Mouse (Mus musculus): ENCODE data around the gene Rnf207.
A peak's percentile ranks its signal among the peaks of the same experiment; 100 is the strongest.

Rnf207 gene

DNA sequence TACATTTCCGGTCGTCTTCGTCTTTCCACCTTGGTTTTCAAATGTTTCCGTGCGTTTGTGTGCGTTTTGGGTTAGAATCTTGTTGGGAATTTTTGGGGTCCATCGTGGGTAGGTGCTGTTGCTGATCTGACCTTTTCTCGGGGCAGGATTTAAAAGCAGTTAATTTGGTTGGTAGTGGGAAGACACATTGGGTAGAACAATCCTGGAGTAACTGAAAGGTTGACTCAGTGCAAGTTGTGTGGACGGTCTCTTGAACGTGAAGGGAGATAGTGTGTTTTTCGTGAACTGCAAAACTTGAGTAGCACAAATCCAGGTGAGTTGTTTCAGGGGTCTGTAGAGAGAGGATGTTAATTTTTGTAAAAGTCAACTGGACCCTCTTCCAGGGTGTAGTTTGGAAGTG, 7.8 kb upstream of the Rnf207 start:
- DNase-seq = no peak

DNA sequence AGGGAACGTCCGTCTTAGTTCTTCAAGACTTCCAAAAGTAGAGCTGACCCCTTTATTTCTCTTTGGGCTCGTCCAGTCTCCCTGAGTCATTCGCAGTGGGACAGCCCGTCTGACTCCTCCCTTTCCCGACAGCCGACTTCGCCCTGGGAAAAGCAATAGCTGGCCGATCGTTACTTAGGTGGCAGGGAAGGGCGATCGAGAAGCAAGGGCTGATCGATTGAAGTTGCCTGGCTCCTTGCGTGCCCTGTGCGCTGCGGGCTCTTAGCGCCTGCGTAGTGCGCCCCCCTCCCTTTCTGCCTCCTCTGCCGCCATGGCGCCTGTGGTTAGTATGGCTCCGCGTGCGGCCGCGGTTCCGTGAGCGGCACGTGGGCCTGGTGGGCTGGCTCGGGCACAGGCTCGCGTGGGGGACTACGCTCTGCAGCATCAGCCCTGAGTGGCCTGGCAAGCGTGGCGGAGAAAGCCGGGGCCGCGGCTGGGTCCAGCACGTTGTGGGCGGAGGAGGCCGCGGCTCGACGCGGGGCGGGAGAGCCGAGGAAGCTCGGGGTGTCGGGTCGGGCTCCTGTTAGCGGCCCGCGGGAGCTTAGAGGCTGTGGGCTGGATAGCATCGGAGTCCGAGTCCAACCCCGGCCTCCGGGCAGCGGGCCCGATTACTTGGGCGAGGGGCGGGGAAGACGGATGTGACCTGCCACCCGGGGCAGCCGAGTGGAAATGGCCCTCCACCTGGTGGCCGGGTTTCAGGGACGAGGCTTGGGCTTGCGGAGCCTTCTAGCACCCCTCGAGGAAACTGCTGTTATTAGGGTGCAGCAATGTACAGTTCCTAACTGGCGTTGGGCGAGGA, 7.0 kb upstream of the Rnf207 start, which contains the start of gene Rpl22:
Gene Rpl22 (plus strand): TSS at position 169 of the 838 bp plus-strand sequence.
- DNase-seq = peak; percentile 91

DNA sequence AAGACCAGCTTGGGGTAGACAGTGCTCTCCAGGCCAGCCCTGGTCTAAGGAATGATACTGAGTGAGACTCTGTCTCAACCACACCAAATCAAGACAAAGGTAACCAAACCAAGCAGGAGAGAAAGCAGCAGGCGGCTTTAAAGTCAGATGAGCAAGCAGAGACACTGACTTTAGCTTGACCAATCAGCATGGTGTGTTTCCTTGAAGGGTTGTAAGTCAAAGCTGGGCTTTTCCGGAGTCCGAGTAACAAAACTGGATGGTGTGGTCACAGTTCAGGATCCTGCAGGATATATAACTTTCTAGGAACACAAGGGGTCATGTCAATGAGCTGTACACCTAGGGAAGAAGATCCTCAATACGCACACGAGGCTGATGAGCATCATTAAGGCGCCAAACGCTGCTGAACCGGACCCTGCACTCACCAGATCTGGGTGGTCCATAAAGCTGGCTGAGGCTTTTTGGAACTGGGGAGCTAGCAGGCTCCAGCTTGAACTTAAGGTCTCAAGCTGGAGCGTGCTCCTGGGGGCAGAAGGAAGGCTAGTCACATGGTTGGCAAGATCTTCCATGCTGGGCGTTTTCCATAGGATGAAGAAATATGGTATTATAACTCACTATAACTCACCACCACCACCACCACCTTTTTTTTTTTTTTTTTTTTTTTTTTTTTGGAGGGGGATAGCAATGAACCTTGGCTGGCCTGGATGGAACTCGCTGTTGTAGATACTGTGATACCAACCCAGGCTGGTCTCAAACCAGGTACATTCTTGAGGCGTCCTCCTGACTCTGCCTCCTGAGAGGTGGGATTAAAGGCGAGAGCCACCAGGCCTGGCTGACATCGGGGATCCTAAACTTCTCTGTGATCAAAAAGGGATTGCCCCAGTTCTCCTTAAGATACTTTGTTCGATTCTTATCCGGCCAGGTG, 6.1 kb upstream of the Rnf207 start:
- no peak for DNase-seq

DNA sequence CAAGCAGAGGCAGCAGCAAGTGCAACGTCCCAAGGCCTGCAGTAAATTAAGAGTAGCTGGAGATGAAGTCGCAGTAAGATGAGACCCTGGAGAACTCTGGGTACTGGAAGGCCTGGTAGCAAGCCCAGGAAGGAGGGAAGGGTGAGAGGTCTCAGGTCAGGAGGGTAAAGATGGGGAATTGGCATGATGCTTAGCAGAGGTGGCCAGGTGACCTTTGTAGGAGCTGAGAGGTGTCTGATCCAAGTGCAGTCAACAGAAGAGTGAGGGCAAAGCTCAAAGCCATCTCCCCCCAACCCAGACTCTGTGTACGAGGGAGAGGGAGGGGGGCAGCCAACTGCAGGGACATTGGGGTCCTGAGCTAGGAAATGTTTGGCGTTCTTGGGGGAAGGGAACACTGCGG, 2.7 kb upstream of the Rnf207 start:
- no peak for DNase-seq

DNA sequence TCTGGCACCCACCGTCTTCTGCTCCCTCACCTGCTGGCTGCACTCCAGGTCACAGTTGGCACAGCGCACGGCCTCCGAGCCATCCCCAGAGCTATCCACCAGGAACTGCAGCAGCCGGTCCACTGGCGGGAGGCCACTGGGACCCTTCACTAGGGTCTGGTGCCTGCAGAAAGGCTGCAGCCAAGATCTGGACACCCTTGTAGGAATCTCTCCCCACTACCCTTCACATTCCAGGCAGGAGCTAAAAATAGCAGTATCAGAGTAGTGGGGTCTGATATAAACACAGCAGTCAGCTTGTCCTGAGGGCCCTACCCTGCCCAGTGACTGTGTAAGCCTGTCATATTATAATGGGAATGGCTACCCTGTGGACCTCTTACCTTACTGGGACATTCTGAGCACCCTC, 1.2 kb downstream of the Rnf207 start:
- no peak for DNase-seq

DNA sequence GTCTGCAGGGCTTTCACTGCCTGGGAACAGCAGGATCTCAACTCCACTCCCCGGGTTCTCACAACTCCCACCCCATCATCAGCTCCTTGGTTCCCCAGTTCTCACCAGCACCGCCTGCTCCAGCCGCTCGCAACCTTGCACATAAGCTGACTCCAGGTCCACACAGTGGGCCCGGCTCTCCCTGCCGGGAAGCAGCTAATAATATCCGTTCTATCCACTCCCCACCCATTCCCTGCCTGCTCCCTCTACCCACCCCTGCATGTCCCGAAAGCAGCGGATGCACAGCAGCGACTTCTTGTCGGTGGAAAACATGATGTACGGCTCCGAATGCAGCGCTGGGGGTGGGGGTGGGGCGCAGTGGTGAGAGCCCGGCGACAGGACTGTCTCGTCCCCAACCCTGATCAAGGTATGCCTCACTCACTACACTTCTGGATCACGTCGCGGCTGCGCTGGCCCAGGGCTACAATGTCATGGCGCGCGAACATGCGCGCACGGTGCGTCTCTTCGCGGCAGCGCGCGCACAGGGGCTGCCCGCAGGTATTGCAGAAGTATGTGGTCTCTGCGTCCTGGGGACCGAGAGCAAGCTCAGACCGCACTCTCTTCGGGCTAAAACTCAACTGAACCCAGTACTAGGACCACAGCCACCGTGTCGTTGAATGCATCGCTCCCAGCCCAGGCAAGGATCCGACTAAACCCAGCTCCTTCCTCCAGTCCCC, 3.1 kb downstream of the Rnf207 start:
- DNase-seq = no peak

DNA sequence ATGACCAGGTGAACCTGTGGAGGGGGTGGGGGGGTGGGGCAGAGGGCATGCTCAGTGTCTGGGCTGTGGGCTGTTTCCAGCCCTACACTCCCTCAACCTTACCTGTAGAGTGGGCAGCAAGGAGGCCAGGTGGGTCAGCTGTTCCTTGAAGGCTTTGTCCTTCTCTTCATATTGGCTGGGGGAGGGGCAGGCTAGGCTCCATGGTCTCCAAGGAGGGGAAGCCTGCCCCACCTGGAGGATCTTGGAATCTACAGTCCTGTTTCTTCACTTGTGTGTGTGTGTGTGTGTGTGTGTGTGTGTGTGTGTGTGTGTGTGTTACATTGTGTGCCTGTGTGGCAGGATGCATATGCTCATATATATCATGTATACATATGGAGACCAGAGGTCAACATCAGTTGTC, 4.9 kb downstream of the Rnf207 start:
- DNase-seq = no peak

DNA sequence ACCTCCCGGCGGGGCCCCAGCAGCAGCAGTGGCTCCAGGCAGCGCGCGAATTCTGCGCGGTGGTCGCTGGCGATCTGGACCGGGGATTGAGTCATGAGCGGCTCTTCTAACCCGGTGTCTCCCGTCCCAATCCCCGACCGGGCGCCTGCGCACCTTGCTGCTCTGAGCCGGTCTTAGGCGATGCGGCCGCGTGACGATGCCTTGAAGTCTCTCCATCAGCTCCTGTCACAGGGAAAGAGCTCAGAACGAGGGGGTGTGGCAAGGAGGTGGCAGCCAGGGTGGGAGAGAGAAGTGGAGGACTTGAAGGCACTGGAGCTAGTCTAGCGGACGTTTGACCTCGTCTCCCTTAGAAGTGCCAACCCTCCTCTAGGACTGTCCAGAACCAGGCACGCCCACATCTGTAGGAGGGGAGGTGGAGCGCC, 5.6 kb downstream of the Rnf207 start:
- DNase-seq = no peak

DNA sequence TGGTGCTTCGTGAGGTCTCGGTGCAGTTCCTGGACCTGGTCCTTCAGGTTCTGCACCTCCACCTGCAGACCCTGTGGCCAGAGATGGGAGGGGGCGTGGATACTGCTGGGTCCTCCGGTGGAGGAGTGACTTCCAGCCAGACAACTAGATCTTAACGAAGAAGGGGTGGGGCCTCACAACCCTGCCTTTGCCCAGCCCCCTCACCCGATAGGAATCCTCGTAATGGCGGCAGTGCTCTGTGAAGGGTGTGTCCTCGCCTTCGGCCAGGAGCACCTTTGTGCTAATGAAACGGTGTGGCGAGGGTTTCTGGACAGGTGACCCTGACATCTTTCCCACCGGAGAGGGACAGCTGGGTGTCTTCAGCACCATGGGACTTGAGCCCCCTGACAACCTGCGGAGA, 6.6 kb downstream of the Rnf207 start:
- no peak for DNase-seq

DNA sequence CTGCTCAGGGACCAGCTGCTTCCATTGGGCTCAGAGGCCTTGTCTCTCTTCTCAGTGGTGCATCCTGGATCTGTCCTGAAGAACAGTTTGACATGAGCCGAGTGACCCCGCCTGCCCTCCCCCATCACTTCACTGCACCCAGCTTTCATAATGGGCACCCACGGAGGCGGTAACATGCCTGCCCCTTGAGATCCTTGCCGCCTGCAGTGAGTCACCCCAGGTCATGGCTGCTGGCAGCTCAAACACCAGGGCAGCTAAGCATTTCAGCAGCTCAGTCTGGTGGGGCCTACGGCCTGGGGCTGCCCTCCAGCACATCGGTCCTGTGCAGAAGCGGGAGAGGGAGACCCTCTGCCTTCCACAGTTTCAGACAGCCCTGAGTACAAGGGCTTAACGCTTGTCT, 11.3 kb downstream of the Rnf207 start:
- no peak for DNase-seq

DNA sequence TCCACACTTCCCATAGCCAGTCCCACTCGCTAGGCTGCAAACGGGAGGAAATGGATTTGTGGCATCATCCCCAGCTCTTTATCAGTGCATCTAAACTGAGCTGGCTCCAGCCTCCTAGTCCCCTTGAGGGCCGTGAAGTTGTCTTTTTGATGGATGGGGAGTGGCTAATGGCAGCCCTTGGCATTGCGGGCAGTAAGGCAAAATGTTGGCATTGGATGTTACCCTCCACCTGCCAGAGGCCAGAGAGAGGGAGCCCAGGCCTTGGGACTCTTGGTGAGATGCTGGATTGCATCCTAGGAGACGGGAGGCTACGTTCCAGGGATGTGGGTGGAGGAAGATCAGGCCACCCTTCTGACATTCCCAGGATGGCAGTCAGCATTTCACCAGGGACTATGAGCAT, 12.8 kb downstream of the Rnf207 start:
- no peak for DNase-seq

DNA sequence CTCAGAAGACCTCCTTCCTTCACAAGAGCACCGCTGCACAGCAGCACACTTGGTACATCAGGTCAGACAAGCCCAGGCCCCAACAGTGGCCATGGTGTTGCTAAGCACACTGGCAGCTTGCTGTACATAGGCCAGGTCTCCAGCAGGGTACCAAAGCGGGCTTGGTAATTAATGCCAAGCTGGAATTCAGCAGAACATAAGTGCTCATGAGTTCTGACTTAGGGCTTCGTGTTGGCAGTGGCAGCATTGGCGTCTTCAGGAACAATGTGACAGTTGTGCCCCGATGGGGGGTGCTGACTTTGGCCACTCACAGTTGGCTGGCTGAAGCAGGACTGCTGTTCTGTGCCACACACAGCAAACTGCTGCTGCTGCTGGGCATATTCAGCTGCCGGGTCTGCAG, 14.1 kb downstream of the Rnf207 start:
- no peak for DNase-seq

DNA sequence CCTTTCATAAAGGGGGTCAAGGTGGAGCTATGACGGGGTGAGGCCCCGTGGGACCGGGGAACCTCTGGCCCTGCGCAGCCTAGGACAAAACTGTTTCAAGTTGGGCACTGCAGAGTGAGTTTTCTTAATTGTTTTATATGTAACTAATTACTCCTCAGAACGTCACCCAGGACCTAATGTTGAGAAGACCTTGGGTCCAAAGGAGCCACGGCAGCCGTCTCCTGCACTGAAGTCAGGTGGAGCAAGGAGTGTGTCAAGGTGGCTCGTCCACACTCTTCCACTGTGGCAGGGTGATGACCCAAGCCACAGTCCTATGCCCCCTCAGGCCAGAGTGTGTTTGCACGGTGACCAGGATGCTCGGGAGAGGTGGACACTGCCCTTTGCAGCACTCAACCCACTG, 15.6 kb downstream of the Rnf207 start:
- no peak for DNase-seq

DNA sequence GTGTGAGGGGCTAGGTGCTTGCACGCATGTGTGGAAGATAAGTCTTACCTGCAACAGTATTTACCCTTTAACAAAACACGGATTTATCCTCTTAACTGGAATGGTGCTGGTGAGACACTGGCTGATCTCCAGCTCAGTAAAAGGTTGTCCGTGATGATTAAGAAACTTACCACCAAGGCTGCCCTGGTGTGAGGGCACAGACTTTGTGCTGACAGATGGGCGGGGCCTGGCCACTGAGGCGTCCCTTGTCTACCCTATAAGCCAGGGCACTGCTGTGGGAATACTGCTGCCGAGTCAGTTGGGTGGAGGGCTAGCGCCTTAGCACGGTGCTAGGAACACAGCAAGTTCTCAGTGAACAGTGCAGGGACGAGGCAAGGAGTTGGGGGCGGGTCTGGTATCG, 16.8 kb downstream of the Rnf207 start:
- DNase-seq = no peak

DNA sequence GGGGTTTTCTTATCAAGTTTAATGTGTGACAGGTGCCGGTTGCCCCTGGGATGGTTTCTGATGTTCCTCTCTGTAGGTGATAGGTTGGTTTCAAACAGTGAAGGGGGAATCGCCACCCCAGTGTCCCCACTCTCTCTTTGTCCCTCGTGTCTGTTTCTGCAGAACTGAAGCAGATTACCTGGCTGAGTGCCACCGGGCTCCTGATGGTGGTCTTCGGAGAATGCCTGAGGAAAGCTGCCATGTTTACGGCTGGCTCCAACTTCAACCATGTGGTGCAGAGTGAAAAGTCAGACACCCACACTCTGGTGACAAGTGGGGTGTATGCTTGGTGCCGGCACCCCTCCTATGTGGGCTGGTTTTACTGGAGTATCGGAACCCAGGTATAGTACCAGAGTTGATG, 18.4 kb downstream of the Rnf207 start:
- no peak for DNase-seq

DNA sequence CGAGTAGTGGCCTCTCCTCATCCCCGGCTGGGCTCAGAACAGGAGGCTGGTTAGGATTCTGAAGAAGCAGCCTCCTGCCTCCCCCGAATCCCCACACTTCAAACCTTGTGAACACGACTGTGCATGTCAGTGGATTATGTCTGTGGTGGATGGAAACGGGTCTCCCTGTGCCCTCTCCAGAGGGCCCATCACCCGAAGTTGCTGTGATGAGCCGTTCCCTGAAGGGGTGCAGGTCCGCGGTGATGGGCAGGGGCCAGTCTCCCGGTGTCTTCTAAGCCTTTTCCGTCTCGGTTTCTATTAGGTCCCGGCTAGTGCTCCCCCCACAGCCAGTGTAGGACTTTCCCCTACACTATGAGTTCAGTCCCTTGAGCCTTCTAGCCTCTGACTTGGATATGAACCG, 20.0 kb downstream of the Rnf207 start:
- DNase-seq = no peak

DNA sequence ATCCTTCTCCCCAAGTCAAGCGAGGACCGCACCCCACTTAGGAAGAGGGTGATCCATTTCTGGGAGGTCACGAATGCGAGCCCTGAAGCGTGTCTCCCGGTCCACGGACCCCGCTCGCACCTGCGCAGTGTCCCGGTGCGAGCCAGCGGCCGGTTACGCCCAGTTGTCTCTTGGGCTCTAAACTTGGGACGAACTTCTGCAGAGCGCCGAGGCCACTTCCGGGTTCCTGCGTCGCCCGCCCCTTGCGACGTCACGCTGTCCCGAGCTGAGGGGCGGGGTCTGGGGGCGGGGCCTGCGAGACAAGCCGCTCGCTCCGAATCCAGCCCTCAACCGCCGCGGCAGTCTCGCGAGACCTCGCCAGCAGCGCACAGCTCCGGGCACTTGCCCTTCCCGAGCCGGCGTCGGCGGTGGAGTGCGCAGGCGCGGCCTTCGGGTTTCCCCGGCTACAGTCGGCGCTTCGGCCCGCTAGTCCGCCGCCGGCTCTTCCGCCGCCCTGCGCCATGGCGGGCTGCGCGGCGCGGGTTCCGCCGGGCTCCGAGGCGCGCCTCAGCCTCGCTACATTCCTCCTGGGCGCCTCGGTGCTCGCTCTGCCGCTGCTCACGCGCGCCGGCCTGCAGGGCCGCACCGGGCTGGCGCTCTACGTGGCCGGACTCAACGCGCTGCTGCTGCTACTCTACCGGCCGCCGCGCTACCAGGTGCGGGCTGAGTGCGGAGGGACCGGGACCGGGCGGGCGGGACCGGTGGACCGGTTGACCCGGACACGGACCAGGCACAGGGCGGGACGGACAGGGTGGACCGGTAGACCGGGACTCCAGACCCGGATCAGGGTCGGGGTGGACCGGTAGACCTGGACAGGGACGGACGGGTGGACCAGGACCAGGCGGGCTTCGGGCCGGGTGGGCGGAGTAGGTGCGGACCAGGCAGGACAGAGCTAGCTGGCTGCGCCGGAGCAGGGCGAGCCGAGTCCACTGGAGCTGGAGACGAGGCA, 21.6 kb downstream of the Rnf207 start, which contains the start of gene Icmt:
Gene Icmt (plus strand): TSS at position 354 of the 988 bp plus-strand sequence.
- DNase-seq = peak; percentile 99

DNA sequence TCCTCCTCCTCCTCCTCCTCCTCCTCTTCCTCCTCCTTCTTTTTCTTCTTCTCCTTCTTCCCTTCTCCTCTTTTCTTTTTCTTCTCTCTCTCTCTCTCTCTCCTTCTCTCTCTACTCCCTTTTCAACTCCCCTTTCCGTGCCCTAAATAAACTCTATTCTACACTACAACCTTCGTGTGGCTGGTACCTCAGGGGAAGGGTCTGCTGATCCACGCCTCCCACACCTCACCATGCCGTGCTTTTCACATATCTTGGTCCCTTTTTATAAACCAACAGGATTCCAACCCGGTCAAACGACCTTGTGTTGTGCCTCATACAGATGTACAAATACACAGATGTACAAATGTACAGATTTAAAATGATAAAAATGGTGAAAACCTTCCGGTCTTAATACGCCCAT, 22.4 kb downstream of the Rnf207 start:
- no peak for DNase-seq

DNA sequence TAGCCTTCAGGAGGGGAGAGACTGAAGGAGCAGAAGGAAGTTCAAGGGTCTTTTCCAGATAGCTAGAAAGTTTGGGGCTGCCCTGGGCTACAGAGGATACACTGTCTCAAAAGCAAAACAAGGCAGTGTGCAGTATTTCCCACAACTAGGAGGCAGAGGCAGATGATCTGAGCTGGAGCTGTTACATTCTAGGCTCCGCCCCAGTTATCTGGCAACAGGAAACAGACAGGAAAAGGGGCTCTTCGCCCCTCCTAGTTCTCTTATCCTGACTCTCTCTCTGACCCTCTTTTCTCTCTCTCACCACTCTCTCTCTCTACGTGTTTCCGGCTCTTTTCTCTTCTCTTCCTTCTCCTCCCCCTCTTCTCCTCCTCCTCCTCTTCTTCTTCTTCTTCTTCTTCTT, 22.9 kb downstream of the Rnf207 start:
- no peak for DNase-seq

DNA sequence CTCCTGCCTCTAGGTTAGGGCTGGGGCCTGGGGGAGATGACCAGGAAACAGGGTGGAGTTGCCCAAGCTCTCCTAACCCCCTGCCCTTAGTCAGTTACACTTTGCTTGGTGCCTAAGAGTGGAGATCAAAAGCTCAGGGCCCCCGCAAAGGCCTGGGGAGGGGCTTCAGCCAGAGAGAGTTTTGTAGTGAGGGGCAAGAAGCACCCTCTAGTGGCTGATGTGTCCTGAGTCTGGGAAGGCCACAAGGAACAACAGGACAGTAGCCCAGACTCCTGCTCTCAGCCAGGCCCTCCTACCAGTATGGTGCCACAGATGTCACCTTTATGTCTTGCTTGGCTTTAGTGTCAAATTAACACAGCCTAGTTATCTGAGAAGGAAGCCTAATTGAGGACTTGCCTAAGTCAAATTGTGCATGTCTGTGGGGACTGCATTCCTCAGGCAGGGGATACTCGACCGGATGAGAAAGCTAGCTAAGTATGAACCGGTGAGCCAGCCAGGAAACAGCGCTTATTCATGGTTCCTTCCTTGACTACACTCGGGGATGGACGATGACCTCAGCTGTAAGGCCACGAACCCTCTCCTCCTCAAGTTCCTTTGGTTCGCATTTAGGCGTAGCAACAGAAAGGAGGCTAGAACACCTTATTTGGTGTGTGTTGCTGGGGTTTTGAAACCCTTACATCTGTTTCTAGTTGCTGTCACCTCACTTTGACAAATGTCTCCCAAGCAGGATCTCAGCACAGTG, 24.4 kb downstream of the Rnf207 start:
- DNase-seq = no peak

DNA sequence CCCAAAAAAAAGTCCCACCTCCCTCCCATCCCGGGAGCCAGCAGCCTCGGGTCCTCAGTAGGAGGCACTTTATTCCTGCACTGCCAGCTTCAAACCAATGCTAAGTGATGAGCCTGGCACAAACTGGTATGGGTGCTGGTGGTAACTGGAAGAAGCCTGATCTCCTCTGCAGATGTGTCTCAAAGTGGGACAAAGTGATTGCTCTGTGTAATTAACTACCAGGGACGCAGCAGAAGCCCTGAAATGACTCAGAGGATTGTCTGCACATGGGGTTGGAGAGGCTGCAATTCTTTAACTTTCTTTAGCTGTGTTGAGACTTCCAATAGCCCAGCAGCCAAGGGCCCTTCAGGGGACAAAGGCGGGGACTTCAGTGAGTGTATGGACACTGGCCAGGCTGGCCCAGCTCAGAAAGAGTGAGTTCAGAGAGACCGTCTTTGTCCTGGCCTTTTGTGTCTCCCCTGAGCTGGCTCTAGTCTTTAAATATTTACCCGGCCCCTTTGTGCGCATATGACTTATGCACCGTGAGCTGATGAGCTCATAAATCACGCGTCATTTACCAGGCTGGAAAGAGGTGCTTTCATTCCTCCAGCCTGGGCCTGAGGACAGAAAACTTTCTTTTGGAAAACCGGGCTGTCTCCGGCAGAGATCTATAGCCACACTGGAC, 26.6 kb downstream of the Rnf207 start:
- no peak for DNase-seq
